Mouse (Mus musculus) testis, adult 2 months (tissue): ENCODE results near the gene Tmub2.

Experiments used
- CTCF ChIP-seq: fragments of 200-500 bp; IDR thresholded peaks from 2 replicates; pipeline ENCODE4 v1.5.1; 2012; ENCODE audit warnings: low read depth, mild to moderate bottlenecking, inconsistent platforms, low read length, moderate library complexity; ENCODE audit not compliant: control insufficient read depth, insufficient read depth, insufficient replicate concordance
- POLR2A ChIP-seq: fragments of 200-500 bp; IDR thresholded peaks from 2 replicates; pipeline ENCODE4 v1.6.1; 2012; ENCODE audit warnings: low read depth, mild to moderate bottlenecking, inconsistent platforms, low read length, moderate library complexity; ENCODE audit not compliant: control insufficient read depth

DNA sequence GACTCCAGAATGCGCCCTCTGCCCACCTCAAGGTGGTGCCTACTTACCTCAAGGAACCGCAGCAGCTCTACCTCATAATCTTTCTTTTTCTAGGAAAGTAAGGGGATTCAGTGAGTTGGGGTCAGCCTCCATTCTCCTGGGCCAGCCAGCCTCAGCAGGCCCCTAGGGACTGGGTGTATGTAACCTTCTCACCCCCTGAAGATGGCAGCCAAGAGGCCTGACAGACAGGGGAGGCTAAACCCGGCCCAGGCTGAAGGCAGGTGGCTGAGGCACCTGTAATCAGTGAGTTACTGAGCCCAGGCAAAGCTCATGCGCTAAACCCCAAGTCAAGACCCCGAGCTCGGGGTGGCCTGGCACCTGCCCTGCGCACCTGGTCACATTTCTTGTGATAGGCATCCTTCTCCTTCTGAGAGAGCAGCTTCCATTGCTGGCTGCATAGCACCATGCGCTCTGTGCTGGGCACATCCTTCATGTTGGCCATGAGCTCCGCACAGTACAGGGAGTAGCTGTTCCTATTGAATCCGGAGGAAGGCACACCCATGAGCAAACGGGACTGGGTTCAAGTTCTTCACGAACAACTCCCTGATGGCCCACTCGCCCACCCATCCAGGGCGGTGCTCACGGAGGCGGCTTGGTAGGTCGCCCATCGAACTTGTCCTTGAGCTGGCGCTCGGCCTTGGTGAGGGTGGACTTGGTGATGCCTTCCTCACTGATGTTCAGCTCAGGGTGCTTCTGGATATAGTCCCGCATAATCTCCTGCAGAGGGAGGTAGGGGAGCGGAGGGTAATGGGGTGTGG lies 25.3 kb downstream of the Tmub2 start:
- no peak for TF ChIP-seq CTCF
- TF ChIP-seq POLR2A, result no peak
